Mouse (Mus musculus) G1E (cell line): ENCODE data around the gene Cyb5rl. TPM values are rescaled to one million over a fixed set of nuclear protein-coding genes. Genes with fewer than 3 reads are reported as not detected.

Experiments used
- ATAC-seq: 2 replicates; pipeline ENCODE4 v1.8.0; 2016; ENCODE audit warnings: mild to moderate bottlenecking; ENCODE audit not compliant: insufficient number of reproducible peaks, poor library complexity, low FRiP score, severe bottlenecking; ENCODE audit errors: extremely low read depth
- DNase-seq: peaks from one replicate; pipeline ENCODE4 v3.0.0; 2012; ENCODE audit warnings: low spot score
- H3K27me3 ChIP-seq: 2 replicates; pipeline ENCODE4 v1.6.1; 2012; ENCODE audit warnings: mild to moderate bottlenecking, low read length, inconsistent platforms; ENCODE audit not compliant: insufficient read depth
- H3K36me3 ChIP-seq: replicated peaks from 2 replicates; pipeline ENCODE3; 2012; ENCODE audit warnings: mild to moderate bottlenecking, inconsistent platforms
- H3K4me1 ChIP-seq: 2 replicates; pipeline ENCODE4 v1.6.1; 2012; ENCODE audit warnings: low read depth, low read length, inconsistent platforms, mixed read lengths; ENCODE audit not compliant: insufficient read depth
- H3K4me3 ChIP-seq: 2 replicates; pipeline ENCODE4 v1.5.1; 2012; ENCODE audit warnings: low read depth, mild to moderate bottlenecking, inconsistent platforms, low read length, moderate library complexity, mixed read lengths
- H3K9me3 ChIP-seq: replicated peaks from 2 replicates; pipeline ENCODE4 v1.6.1; 2012; ENCODE audit warnings: inconsistent platforms
- CTCF ChIP-seq: IDR thresholded peaks from 2 replicates; pipeline ENCODE4 v1.5.1; 2012; ENCODE audit warnings: low read depth, low read length, inconsistent platforms, mixed read lengths
- GATA1 ChIP-seq: IDR thresholded peaks from 2 replicates; pipeline ENCODE4 v1.6.1; 2012; ENCODE audit warnings: borderline replicate concordance, low read length, inconsistent platforms, mixed read lengths
- GATA2 ChIP-seq: IDR thresholded peaks from 2 replicates; pipeline ENCODE4 v1.6.1; 2012; ENCODE audit warnings: low read depth, low read length, inconsistent platforms, borderline replicate concordance
- POLR2AphosphoS5 ChIP-seq: IDR thresholded peaks from 2 replicates; pipeline ENCODE4 v1.6.1; 2012; ENCODE audit warnings: low read depth, low read length, inconsistent platforms; ENCODE audit not compliant: insufficient replicate concordance
- TAL1 ChIP-seq: conservative IDR thresholded peaks from 2 replicates; pipeline ENCODE4 v1.6.1; 2012; ENCODE audit warnings: low read depth, low read length, inconsistent platforms, mixed read lengths
- polyA plus RNA-seq: library from polyadenylated mRNA; stranded (reverse); fragments of >175 nt; gene quantifications from 2 replicates; pipeline ENCODE4 v1.2.3, GENCODE M21; 2012
- total RNA-seq, 2 experiments: library from RNA; stranded (forward) in 1 of 2; stranded (reverse) in 1 of 2; fragments of 200-1000 nt in 1 of 2; fragments of >200 nt in 1 of 2; fragmentation: Nextera tagmentation in 1 of 2; gene quantifications; 2 replicates each; pipeline ENCODE4 v1.2.3; 2014 to 2017

Gene Cyb5rl
- total and polyA plus RNA-seq, 3 experiments = 3.8 to 5.3 (median 5.2) TPM

DNA sequence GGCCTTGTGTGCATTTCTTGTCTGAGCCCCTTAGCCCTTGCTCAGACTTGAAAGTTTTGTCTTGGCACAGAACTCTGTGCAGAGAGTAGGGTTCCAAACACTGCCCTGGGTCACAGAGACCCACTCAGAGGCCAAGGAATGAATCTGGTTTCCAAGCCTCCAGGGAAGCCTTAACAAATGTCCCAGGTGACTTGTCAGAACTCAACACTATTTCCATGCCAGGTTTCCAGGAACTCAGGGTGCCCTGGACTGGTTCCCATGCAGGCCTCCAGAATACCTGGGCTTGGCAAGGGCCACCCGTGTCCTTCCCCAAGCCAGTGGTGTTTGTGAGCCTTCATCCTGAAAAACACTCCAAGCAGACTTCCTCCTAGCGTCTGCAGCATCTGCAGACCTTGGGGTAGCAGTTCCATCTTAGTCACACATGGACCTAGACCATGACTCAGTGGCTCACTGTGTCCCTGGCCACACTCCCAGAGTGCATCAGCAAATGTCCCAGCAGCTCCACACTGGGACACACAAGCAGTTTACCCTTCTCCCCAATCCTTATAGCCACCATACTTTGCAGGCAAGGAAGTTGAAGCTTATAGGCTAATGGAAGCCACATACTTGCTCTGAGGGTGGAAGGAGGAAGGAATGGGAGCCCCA is 51.1 kb downstream of the Cyb5rl start:
- Histone ChIP-seq H3K27me3 (peaks cover 67% of the 10 kb centered on the region), H3K4me1 (peaks cover 9% of the 10 kb centered on the region; the same call in 1 of the 2 replicates), H3K4me3 (no peak overlapping the region), H3K9me3 (no peaks in the 10 kb centered on the region), H3K36me3 (no peaks in the 10 kb centered on the region)
- TF ChIP-seq TAL1 (no peak), GATA2 (no peak), POLR2AphosphoS5 (no peak), GATA1 (no peak), CTCF (no peak)
- ATAC-seq (no peak), DNase-seq (no peak)

DNA sequence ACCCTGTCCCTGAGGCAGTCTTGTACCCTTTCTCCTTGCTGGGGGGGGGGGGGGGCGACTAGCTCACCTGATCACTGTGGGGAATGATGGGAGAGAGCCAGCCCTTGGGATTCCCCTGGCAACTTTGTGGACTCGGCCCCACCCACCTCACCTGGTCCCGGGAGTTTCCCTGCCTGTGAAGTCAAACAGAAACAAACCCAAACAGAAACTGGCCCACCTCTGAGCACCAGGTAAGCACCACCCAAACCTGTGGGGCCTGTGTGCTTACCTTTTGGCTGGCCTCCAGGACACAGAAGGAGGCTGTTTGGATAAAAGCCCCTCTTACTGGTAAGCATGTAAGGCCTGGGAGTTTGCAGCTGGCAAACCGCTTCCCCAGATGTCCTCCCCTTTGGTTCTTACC is 52.3 kb downstream of the Cyb5rl start:
- peaks cover 65% of the 10 kb centered on the region for H3K27me3 ChIP-seq
- TF ChIP-seq POLR2AphosphoS5 = no peak
- TF ChIP-seq TAL1 = no peak
- no peak for TF ChIP-seq GATA1
- no peak for TF ChIP-seq CTCF
- TF ChIP-seq GATA2 = no peak
- peaks cover 9% of the 10 kb centered on the region; the same call in 1 of the 2 replicates for H3K4me1 ChIP-seq
- no peaks in the 10 kb centered on the region for H3K36me3 ChIP-seq
- ATAC-seq (no peak), DNase-seq (no peak)
- H3K9me3 ChIP-seq = no peaks in the 10 kb centered on the region
- H3K4me3 ChIP-seq = no peak overlapping the region

DNA sequence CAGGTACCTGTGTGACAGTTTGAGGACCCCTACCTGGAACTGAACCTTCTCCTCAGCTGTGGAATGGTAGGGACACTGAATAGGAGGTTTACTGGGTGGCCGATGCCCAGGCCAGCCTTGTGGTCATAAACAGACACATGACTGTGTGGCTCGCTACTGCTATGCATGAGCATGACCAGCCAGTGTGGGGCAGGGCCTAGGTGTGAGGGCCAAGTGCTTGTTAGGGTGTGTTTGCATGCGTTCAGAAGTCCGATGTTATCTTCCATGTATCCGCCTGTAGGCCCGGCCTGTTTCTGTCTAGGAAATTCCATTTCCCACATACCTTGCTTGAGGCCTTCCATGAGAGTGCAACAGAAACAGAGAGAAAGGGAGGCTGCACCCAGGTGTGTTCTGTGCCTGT is 53.9 kb downstream of the Cyb5rl start:
- H3K4me3 ChIP-seq = no peak overlapping the region
- no peaks in the 10 kb centered on the region for H3K36me3 ChIP-seq
- no peak for ATAC-seq
- no peak for DNase-seq
- H3K4me1 ChIP-seq = peaks cover 9% of the 10 kb centered on the region; the same call in 1 of the 2 replicates
- no peaks in the 10 kb centered on the region for H3K9me3 ChIP-seq
- H3K27me3 ChIP-seq = peaks cover 69% of the 10 kb centered on the region
- no peak for TF ChIP-seq GATA2

DNA sequence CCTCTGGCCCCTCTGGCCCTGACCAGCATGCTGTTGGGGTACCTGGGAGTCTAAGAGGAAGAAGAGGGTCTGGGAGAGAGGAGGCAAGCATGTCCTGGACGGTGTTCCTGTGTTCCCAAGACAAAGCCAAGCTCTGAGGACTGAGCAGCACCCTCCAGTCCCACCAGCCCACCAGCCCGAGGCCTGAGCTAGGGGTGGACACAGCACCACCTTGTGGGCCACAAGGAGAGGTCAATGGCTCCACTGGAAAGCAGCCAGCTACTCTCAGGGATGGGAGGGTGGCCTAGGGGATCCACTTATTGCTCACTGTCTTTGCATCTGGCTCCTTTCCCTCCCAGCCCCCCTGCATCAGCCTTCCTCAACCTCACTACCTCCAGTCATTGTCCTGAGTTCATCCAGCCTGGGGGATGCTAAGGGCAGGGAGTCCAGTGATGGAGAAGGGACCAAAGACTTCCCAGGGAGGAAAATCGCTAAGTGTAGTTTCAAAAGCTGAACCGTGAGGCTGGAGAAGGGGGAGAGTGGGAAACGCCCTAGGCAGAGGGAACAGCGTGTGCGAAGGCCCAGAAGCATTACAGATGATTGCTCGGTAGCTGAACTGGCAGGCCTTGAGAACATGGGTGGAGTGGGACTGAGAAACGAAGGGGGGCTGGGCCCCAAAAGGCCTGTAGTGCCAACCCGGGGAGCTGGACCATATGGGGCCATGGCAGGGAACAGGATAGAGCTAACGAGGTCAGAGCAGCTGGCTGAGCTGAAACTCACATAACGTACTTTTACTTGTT is 54.6 kb downstream of the Cyb5rl start:
- H3K9me3 ChIP-seq = no peaks in the 10 kb centered on the region
- peaks cover 69% of the 10 kb centered on the region for H3K27me3 ChIP-seq
- ATAC-seq (no peak), DNase-seq (no peak)
- no peak overlapping the region for H3K4me3 ChIP-seq
- TF ChIP-seq GATA2 (no peak), CTCF (no peak), TAL1 (no peak), GATA1 (no peak), POLR2AphosphoS5 (no peak)
- H3K4me1 ChIP-seq = peaks cover 9% of the 10 kb centered on the region; the same call in 1 of the 2 replicates
- H3K36me3 ChIP-seq = no peaks in the 10 kb centered on the region

DNA sequence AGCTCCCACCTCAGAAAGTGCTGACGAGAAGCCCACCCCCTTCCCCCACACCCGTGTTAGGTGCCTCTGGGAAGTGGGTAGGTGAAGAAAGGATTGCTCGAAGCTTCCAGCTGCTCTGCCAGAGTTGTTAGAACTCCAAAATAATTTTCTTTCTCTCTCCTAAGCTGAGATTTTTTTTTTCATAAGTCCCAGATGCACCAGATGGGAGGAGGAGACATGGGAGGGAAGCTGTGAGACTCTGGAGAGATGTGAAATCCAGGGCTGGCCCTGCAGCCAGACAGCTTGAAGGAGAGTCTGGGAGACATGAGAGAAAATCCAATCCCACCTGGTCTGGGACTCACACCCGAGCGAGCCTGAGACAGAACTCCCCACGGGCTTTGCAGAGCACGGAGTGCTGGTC is 57.6 kb downstream of the Cyb5rl start:
- no peak overlapping the region for H3K4me3 ChIP-seq
- H3K4me1 ChIP-seq = peaks cover 9% of the 10 kb centered on the region; the same call in 1 of the 2 replicates
- no peak for DNase-seq
- H3K9me3 ChIP-seq = no peaks in the 10 kb centered on the region
- peaks cover 74% of the 10 kb centered on the region for H3K27me3 ChIP-seq
- ATAC-seq = no peak
- no peak for TF ChIP-seq TAL1
- no peaks in the 10 kb centered on the region for H3K36me3 ChIP-seq

DNA sequence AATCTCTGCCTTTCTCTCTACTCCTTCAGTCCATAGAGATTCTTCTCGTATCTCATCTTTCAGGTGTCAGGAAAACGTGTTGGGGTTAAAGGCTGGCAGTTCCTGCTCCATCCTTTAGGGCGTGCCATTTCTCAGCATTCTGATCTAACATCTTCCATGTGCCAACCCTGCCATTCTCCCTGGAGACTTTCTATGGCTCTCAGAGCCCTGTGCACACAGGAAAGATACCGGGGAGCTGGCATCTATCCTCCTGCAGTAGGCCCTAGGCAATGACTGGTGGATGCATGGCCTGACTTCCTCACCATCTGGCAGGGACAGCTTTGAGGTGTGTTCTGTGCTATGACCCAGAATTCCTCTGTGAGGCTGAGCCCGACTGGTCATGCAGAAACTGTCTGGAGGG is 58.3 kb downstream of the Cyb5rl start:
- Histone ChIP-seq H3K27me3 (peaks cover 69% of the 10 kb centered on the region), H3K4me3 (no peak overlapping the region), H3K9me3 (no peaks in the 10 kb centered on the region), H3K36me3 (no peaks in the 10 kb centered on the region), H3K4me1 (peaks cover 9% of the 10 kb centered on the region; the same call in 1 of the 2 replicates)
- ATAC-seq = no peak
- DNase-seq = no peak
- TF ChIP-seq TAL1 (no peak), GATA1 (no peak), CTCF (no peak), POLR2AphosphoS5 (no peak), GATA2 (no peak)
